Mouse (Mus musculus): ENCODE results near the gene Kyat1.

DNA sequence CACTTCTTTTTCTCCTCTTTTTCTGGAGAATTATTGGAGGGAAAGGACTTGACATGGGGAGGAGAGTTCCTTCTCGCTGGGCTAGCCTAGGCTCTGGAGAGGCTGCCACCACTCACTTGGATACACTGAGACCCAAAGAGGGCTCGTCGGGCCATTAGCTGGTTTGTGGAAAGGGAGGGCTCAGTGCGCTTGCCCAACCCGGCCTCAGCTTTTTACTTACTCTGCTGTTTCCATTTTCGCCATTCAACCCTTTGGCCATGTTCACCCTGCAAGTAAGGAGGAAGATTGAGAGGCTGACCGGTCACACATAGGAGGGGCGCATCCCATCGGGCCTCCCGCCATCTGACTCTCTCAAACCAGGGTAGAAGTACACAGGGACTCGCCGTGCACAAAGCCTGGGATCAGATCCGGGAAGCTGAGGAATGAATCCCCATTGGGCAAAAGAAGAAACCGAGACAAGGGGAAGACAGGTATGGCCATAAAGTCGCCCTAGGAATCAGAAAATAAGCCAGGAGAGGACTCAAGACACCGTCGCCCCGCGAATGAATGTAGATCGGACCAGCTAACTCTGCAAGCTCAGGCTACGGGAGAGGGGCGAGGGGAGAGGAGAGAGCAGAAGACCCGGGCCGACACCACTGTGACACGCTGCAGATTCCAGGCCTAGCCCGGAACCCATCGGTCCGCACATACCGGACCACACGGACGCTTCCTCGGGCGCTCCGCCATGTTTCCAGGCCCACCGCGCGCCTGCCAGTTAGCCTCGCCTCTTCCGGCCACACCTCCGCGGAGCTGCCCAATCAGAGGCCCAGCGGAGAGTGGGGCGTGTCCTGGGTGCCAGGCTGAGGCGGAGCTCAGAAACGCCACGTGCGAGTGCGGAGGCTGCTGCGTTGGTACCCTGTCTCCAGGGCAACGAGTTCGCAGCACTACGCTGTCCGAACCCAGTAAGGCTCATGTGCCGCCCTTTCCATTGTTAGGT lies 27.7 kb downstream of the Kyat1 start, which contains the start of gene Spout1:
- TF ChIP-seq CTCF (conservative IDR thresholded peaks at IDR 0.05; ENCODE audit: low read length): no peak
- no peak for TF ChIP-seq NANOG (IDR thresholded peaks at IDR 0.05; ENCODE audit: borderline replicate concordance, low read length)
- TF ChIP-seq POU5F1 (IDR thresholded peaks at IDR 0.05; ENCODE audit: borderline replicate concordance, low read length): no peak

All from E14TG2a.4 (cell line).